Mouse (Mus musculus) ovary, adult 10 weeks (tissue): ENCODE results near the gene Adgra3. TPM values are rescaled to one million over a fixed set of nuclear protein-coding genes. Genes with fewer than 3 reads are reported as not detected.

ENCODE experiments used
- polyA plus RNA-seq: library from polyadenylated mRNA; stranded (reverse); fragments of 350-450 nt; fragmentation: Illumina TruSeq; extraction: RNeasy Lipid Tissue Mini Kit (QIAGEN cat#74804); gene quantifications from one replicate; pipeline ENCODE4 v1.2.3, GENCODE M21; 2014

Adgra3 gene
- 45.3 TPM for polyA plus RNA-seq

DNA sequence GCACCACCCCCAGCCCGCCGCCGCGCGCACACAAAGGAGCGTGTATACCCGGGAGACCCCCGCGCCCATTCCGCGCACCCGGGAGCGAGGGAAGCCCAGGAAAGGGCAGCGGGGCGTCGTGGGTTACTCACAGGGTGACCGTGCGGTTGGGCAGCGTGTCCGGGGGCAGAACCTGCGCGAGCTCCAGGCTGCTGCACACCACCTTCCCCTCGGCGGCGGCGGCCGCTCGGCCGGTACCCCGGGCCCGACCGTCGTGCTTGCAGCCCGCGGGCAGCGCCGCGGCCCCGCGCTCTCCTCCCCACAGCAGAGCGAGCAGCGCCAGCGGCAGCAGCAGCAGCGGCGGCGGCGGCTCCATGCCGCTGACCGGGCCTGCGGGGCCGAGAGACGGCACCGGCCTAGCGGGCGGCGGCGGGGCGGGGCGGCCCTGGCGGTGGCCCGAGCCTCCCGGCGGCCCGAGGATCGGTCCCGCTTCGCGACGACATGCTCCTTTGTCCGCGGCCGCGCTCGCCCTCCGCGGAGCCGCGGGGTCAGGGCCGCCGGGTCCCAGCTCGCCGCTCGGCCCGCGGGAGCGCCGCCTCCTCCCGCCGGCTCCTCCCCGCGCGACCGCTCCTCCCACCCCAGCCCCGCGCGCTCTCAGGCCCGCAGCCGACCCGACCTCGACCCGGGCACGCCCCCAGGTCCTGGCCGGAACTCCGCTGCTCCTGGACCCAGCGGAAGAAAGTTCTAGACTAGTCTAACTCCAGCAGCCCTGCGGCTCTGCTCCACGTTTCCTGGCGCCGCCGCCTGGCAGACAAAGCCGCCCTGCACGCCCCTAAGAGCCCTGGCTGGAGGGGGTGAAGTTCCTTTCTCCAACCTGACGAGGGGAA, at the start of gene Adgra3:
Gene Adgra3 (minus strand): TSS at position 586 of the 866 bp plus-strand sequence.

